Mouse (Mus musculus) kidney, adult 2 months (tissue): Measurements from ENCODE around the gene Clvs2.

ENCODE experiments used
- CTCF ChIP-seq: fragments of 200-500 bp; conservative IDR thresholded peaks from 2 replicates; pipeline ENCODE4 v1.5.1; 2011; ENCODE audit warnings: low read depth, mild to moderate bottlenecking, control low read depth, low read length, moderate library complexity, mixed read lengths; ENCODE audit not compliant: insufficient read depth, insufficient read length
- POLR2A ChIP-seq: fragments of 200-500 bp; IDR thresholded peaks from one replicate; pipeline ENCODE4 v1.6.1; 2011; ENCODE audit warnings: low read depth, low read length, control low read depth

GRCm38 (mm10) chr10:33587118-33587517, 37.5 kb downstream of the Clvs2 start:
- no peak for TF ChIP-seq POLR2A
- TF ChIP-seq CTCF = no peak
